Mouse (Mus musculus) limb, embryonic 15.5 days (tissue): Measurements from ENCODE around the gene Olfr1318. TPM values are rescaled to one million over a fixed set of nuclear protein-coding genes. Genes with fewer than 3 reads are reported as not detected.

ENCODE experiments used
- ATAC-seq: fragments of 200-750 bp; cut with Nextera tagmentation; 2 replicates; pipeline ENCODE4 v1.8.0; 2017; ENCODE audit warnings: low read depth, moderate TSS enrichment; ENCODE audit not compliant: insufficient number of reproducible peaks, low FRiP score, low TSS enrichment
- H3K27ac ChIP-seq: fragments of 300-500 bp; sonication (generic); 2 replicates; pipeline ENCODE4 v1.5.1; 2015; ENCODE audit warnings: moderate library complexity, mild to moderate bottlenecking, inconsistent platforms
- H3K27me3 ChIP-seq: fragments of 300-500 bp; sonication (generic); 2 replicates; pipeline ENCODE4 v1.6.1; 2015; ENCODE audit warnings: inconsistent platforms
- H3K36me3 ChIP-seq: fragments of 300-500 bp; sonication (generic); 2 replicates; pipeline ENCODE4 v1.6.1; 2015; ENCODE audit warnings: inconsistent platforms
- H3K4me1 ChIP-seq: fragments of 300-500 bp; sonication (generic); 2 replicates; pipeline ENCODE4 v1.6.1; 2015; ENCODE audit warnings: inconsistent platforms
- H3K4me2 ChIP-seq: fragments of 300-500 bp; sonication (generic); 2 replicates; pipeline ENCODE4 v1.6.1; 2015; ENCODE audit warnings: mild to moderate bottlenecking, inconsistent platforms
- H3K4me3 ChIP-seq: fragments of 300-500 bp; sonication (generic); 2 replicates; pipeline ENCODE4 v1.5.1; 2015; ENCODE audit warnings: mild to moderate bottlenecking, inconsistent platforms
- H3K9ac ChIP-seq: fragments of 300-500 bp; sonication (generic); 2 replicates; pipeline ENCODE4 v1.6.1; 2015; ENCODE audit warnings: inconsistent platforms
- H3K9me3 ChIP-seq: fragments of 300-500 bp; sonication (generic); 2 replicates; pipeline ENCODE4 v1.6.1; 2016; ENCODE audit warnings: inconsistent platforms
- WGBS: fragments of 180-500 bp; shearing (Covaris S2); methylation state at CpG from one replicate; pipeline ENCODE4 v1.1.7; 2015; 5-methylcytosine and 5-hydroxymethylcytosine counted together
- polyA plus RNA-seq: library from polyadenylated mRNA; unstranded; fragments of >200 nt; fragmentation: Nextera tagmentation; extraction: Ambion mirVana; gene quantifications from 2 replicates; pipeline ENCODE4 v1.2.1, GENCODE M21; 2015

Olfr1318 gene
- not detected in 2 replicates for polyA plus RNA-seq

- Histone ChIP-seq H3K4me2 (no peak within 1 kb of the TSS), H3K4me3 (no peak within 1 kb of the TSS), H3K4me1 (no peaks in the 10 kb centered on the region), H3K9me3 (no peaks in the 10 kb centered on the region), H3K9ac (no peak within 1 kb of the TSS), H3K27me3 (no peaks in the 10 kb centered on the region), H3K36me3 (no peaks in the 10 kb centered on the region), H3K27ac (no peak within 1 kb of the TSS)
- ATAC-seq = no peak
Measured at GRCm38 (mm10) chr2:112153898-112154297, at the start of gene Olfr1318. Olfr1318 (plus strand) TSS chr2:112154198.

GRCm38 (mm10) chr2:112115340-112115739, 38.7 kb upstream of the Olfr1318 start, which contains the start of gene Olfr1315-ps1:
Olfr1315-ps1 (minus strand) TSS chr2:112115440.
- Histone ChIP-seq H3K4me1 (no peaks in the 10 kb centered on the region), H3K27me3 (no peaks in the 10 kb centered on the region), H3K4me2 (no peak within 1 kb of the TSS), H3K4me3 (no peak within 1 kb of the TSS), H3K27ac (no peak within 1 kb of the TSS), H3K36me3 (no peaks in the 10 kb centered on the region), H3K9ac (no peak within 1 kb of the TSS), H3K9me3 (no peaks in the 10 kb centered on the region)
- no peak for ATAC-seq
- WGBS = 68% methylated on average over 1 of the region's 1 CpGs

- no peak within 1 kb of the TSS for H3K4me3 ChIP-seq
- H3K9ac ChIP-seq = no peak within 1 kb of the TSS
- 85% methylated on average over 2 of the region's 2 CpGs for WGBS
- H3K4me2 ChIP-seq = no peak within 1 kb of the TSS
- H3K36me3 ChIP-seq = no peaks in the 10 kb centered on the region
- H3K4me1 ChIP-seq = no peaks in the 10 kb centered on the region
- H3K27ac ChIP-seq = no peak within 1 kb of the TSS
- no peaks in the 10 kb centered on the region for H3K9me3 ChIP-seq
- no peaks in the 10 kb centered on the region for H3K27me3 ChIP-seq
- ATAC-seq = no peak
Measured at GRCm38 (mm10) chr2:112134877-112135276, 19.1 kb upstream of the Olfr1318 start, which contains the start of gene Olfr1316. Olfr1316 (minus strand) TSS chr2:112134977.

GRCm38 (mm10) chr2:112140029-112140428, 14.0 kb upstream of the Olfr1318 start, which contains the start of gene Olfr1317:
Olfr1317 (plus strand) TSS chr2:112140329.
- Histone ChIP-seq H3K4me3 (no peak within 1 kb of the TSS), H3K9me3 (no peaks in the 10 kb centered on the region), H3K27me3 (no peaks in the 10 kb centered on the region), H3K27ac (no peak within 1 kb of the TSS), H3K9ac (no peak within 1 kb of the TSS), H3K4me2 (no peak within 1 kb of the TSS), H3K4me1 (no peaks in the 10 kb centered on the region), H3K36me3 (no peaks in the 10 kb centered on the region)
- 62% methylated on average over 2 of the region's 2 CpGs for WGBS
- ATAC-seq = no peak

- H3K4me2 ChIP-seq = no peak overlapping the region
- no peak for ATAC-seq
- no peaks in the 10 kb centered on the region for H3K36me3 ChIP-seq
- no peaks in the 10 kb centered on the region for H3K9me3 ChIP-seq
- H3K4me3 ChIP-seq = no peak overlapping the region
- H3K27me3 ChIP-seq = no peaks in the 10 kb centered on the region
- H3K9ac ChIP-seq = no peak overlapping the region
- no peaks in the 10 kb centered on the region for H3K4me1 ChIP-seq
- H3K27ac ChIP-seq = no peak overlapping the region
- WGBS = 0% methylated on average over 2 of the region's 2 CpGs
Measured at GRCm38 (mm10) chr2:112196859-112197258, 42.9 kb downstream of the Olfr1318 start.

GRCm38 (mm10) chr2:112203056-112203455, 49.1 kb downstream of the Olfr1318 start:
- Histone ChIP-seq H3K4me3 (no peak overlapping the region), H3K4me1 (no peaks in the 10 kb centered on the region), H3K27me3 (no peaks in the 10 kb centered on the region), H3K36me3 (no peaks in the 10 kb centered on the region), H3K27ac (no peak overlapping the region), H3K4me2 (no peak overlapping the region), H3K9me3 (no peaks in the 10 kb centered on the region), H3K9ac (no peak overlapping the region)
- ATAC-seq = no peak
- WGBS = 38% methylated on average over 6 of the region's 6 CpGs

Other genes starting within 250 kb of the Olfr1318 start
- not detected in 2 replicates for gene Olfr1306, start 237.9 kb upstream of the Olfr1318 start, polyA plus RNA-seq
- gene Olfr1307, start 204.8 kb upstream of the Olfr1318 start, polyA plus RNA-seq = not detected in 2 replicates
- not detected in 2 replicates for gene Olfr1308, start 189.3 kb upstream of the Olfr1318 start, polyA plus RNA-seq
- not detected in 2 replicates for gene Olfr1309, start 163.9 kb upstream of the Olfr1318 start, polyA plus RNA-seq
- not detected in 2 replicates for gene Olfr1310, start 141.5 kb upstream of the Olfr1318 start, polyA plus RNA-seq
- not detected in 2 replicates for gene Olfr1311, start 129.8 kb upstream of the Olfr1318 start, polyA plus RNA-seq
- not detected in 2 replicates for gene Olfr1312, start 104.0 kb upstream of the Olfr1318 start, polyA plus RNA-seq
- gene Olfr1313, start 76.4 kb upstream of the Olfr1318 start, polyA plus RNA-seq = not detected in 2 replicates
- not detected in 2 replicates for gene Olfr1314, start 57.4 kb upstream of the Olfr1318 start, polyA plus RNA-seq
- gene Olfr1315-ps1, start 38.8 kb upstream of the Olfr1318 start, polyA plus RNA-seq = not detected in 2 replicates
- gene Olfr1316, start 19.2 kb upstream of the Olfr1318 start, polyA plus RNA-seq = not detected in 2 replicates
- gene Olfr1317, start 13.9 kb upstream of the Olfr1318 start, polyA plus RNA-seq = not detected in 2 replicates
- gene Lpcat4, start 85.3 kb downstream of the Olfr1318 start, polyA plus RNA-seq = 17.0 and 21.0 TPM in 2 replicates
- gene Nutm1, start 105.1 kb downstream of the Olfr1318 start, polyA plus RNA-seq = not detected in 2 replicates
- gene Nop10, start 107.7 kb downstream of the Olfr1318 start, polyA plus RNA-seq = 185 and 207 TPM in 2 replicates
- gene Slc12a6, start 111.6 kb downstream of the Olfr1318 start, polyA plus RNA-seq = 8.0 and 8.6 TPM in 2 replicates
- gene Gm21985, start 112.1 kb downstream of the Olfr1318 start, polyA plus RNA-seq = not detected in 2 replicates
- gene Emc4, start 213.8 kb downstream of the Olfr1318 start, polyA plus RNA-seq = 129 and 132 TPM in 2 replicates
- gene Katnbl1, start 225.0 kb downstream of the Olfr1318 start, polyA plus RNA-seq = 47.8 and 48.9 TPM in 2 replicates